Mouse (Mus musculus): Measurements from ENCODE around the gene Mogs.

DNA sequence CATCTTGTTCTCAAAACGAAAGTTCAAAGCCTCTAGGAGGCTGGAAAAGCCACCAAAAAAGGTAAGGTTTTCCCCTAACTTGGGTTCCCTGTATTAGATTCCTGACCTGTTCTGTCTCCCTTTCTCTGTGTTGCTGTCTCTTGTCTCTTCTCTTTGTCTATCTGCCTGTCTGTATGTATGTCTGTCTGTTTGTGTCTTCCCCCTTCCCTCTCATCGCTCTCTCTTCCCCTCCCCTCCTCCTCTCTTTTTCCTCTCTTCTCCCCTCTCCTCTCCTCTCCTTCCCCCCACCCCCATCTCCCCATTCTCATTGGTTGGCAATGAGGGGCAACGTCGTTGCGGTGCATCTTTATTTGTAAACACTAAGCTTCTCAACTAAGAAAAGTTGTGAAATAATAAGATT is 10.0 kb downstream of the Mogs start, which contains the start of gene Ino80b:
- TF ChIP-seq POLR2A (IDR thresholded peaks at IDR 0.05; ENCODE audit: low read depth, low read length): no peak
- TF ChIP-seq CTCF (IDR thresholded peaks at IDR 0.05; ENCODE audit: borderline replicate concordance, insufficient read depth, low read length): no peak
